Mouse (Mus musculus): ENCODE measurements around the gene Prkn. TPM values are rescaled to one million over a fixed set of nuclear protein-coding genes. Genes with fewer than 3 reads are reported as not detected.

The Prkn gene
- total RNA-seq, 1 experiment = 1.7 TPM

- H3K27ac ChIP-seq (ENCODE audit: insufficient read depth, low read depth, low read length, poor library complexity, severe bottlenecking) = no peak overlapping the region
- TF ChIP-seq CHD2 (IDR thresholded peaks at IDR 0.05; ENCODE audit: low read depth, low read length) (no peak), MAFK (IDR thresholded peaks at IDR 0.05; ENCODE audit: insufficient read depth, low read depth, low read length) (no peak), HCFC1 (IDR thresholded peaks at IDR 0.05; ENCODE audit: borderline replicate concordance, insufficient read depth, low read length) (no peak), ZC3H11A (IDR thresholded peaks at IDR 0.05; ENCODE audit: borderline replicate concordance, low read depth, low read length) (no peak), ZNF384 (IDR thresholded peaks at IDR 0.05; ENCODE audit: low read depth, low read length) (no peak)
- H3K36me3 ChIP-seq (ENCODE audit: control insufficient read depth, insufficient read depth, low read length, poor library complexity, severe bottlenecking) = no peaks in the 10 kb centered on the region
- H3K4me3 ChIP-seq (ENCODE audit: insufficient read depth in 1 of 2, low read depth in 1 of 2, low read length in 2 of 2, poor library complexity in 1 of 2, severe bottlenecking in 1 of 2) = no peak overlapping the region
- DNase-seq (ENCODE audit: low read depth, low spot score) = no peak
- in situ Hi-C loops (cut with MboI; ENCODE audit: low sequenced_read_pairs in 2 of 2, unreplicated experiment in 2 of 2) = no loop called here
- H3K9me3 ChIP-seq (ENCODE audit: control insufficient read depth, insufficient read depth, low read depth, low read length) = no peaks in the 10 kb centered on the region
- no peak overlapping the region for H3K9ac ChIP-seq (ENCODE audit: insufficient read depth, low read depth, low read length, poor library complexity, severe bottlenecking)
- H3K4me1 ChIP-seq (ENCODE audit: control insufficient read depth in 2 of 2, insufficient read depth in 2 of 2, low read length in 2 of 2, poor library complexity in 1 of 2) = no peaks in the 10 kb centered on the region
Measured at GRCm38 (mm10) chr17:11722478-11722877, 882.3 kb downstream of the Prkn start.

GRCm38 (mm10) chr17:11724135-11724534 lies 884.0 kb downstream of the Prkn start:
- Histone ChIP-seq H3K9ac (ENCODE audit: insufficient read depth, low read depth, low read length, poor library complexity, severe bottlenecking) (no peak overlapping the region), H3K27ac (ENCODE audit: insufficient read depth, low read depth, low read length, poor library complexity, severe bottlenecking) (no peak overlapping the region), H3K9me3 (ENCODE audit: control insufficient read depth, insufficient read depth, low read depth, low read length) (no peaks in the 10 kb centered on the region), H3K36me3 (ENCODE audit: control insufficient read depth, insufficient read depth, low read length, poor library complexity, severe bottlenecking) (no peaks in the 10 kb centered on the region), H3K4me1 (ENCODE audit: control insufficient read depth in 2 of 2, insufficient read depth in 2 of 2, low read length in 2 of 2, poor library complexity in 1 of 2) (no peaks in the 10 kb centered on the region), H3K4me3 (ENCODE audit: insufficient read depth in 1 of 2, low read depth in 1 of 2, low read length in 2 of 2, poor library complexity in 1 of 2, severe bottlenecking in 1 of 2) (no peak overlapping the region)
- TF ChIP-seq ZNF384 (IDR thresholded peaks at IDR 0.05; ENCODE audit: low read depth, low read length) (no peak), MAFK (IDR thresholded peaks at IDR 0.05; ENCODE audit: insufficient read depth, low read depth, low read length) (no peak), CHD2 (IDR thresholded peaks at IDR 0.05; ENCODE audit: low read depth, low read length) (no peak), ZC3H11A (IDR thresholded peaks at IDR 0.05; ENCODE audit: borderline replicate concordance, low read depth, low read length) (no peak), HCFC1 (IDR thresholded peaks at IDR 0.05; ENCODE audit: borderline replicate concordance, insufficient read depth, low read length) (no peak)
- no peak for DNase-seq (ENCODE audit: low read depth, low spot score)
- in situ Hi-C loops (cut with MboI; ENCODE audit: low sequenced_read_pairs in 2 of 2, unreplicated experiment in 2 of 2) = no loop called here

GRCm38 (mm10) chr17:11727101-11727500 lies 886.9 kb downstream of the Prkn start:
- H3K4me3 ChIP-seq (ENCODE audit: insufficient read depth in 1 of 2, low read depth in 1 of 2, low read length in 2 of 2, poor library complexity in 1 of 2, severe bottlenecking in 1 of 2) = no peak overlapping the region
- TF ChIP-seq HCFC1 (IDR thresholded peaks at IDR 0.05; ENCODE audit: borderline replicate concordance, insufficient read depth, low read length) (no peak), MAFK (IDR thresholded peaks at IDR 0.05; ENCODE audit: insufficient read depth, low read depth, low read length) (no peak), CHD2 (IDR thresholded peaks at IDR 0.05; ENCODE audit: low read depth, low read length) (no peak), ZNF384 (IDR thresholded peaks at IDR 0.05; ENCODE audit: low read depth, low read length) (no peak), ZC3H11A (IDR thresholded peaks at IDR 0.05; ENCODE audit: borderline replicate concordance, low read depth, low read length) (no peak)
- DNase-seq (ENCODE audit: low read depth, low spot score) = no peak
- no peak overlapping the region for H3K27ac ChIP-seq (ENCODE audit: insufficient read depth, low read depth, low read length, poor library complexity, severe bottlenecking)
- no peak overlapping the region for H3K9ac ChIP-seq (ENCODE audit: insufficient read depth, low read depth, low read length, poor library complexity, severe bottlenecking)
- H3K36me3 ChIP-seq (ENCODE audit: control insufficient read depth, insufficient read depth, low read length, poor library complexity, severe bottlenecking) = no peaks in the 10 kb centered on the region
- H3K4me1 ChIP-seq (ENCODE audit: control insufficient read depth in 2 of 2, insufficient read depth in 2 of 2, low read length in 2 of 2, poor library complexity in 1 of 2) = no peaks in the 10 kb centered on the region
- in situ Hi-C loops (cut with MboI; ENCODE audit: low sequenced_read_pairs in 2 of 2, unreplicated experiment in 2 of 2) = no loop called here
- no peaks in the 10 kb centered on the region for H3K9me3 ChIP-seq (ENCODE audit: control insufficient read depth, insufficient read depth, low read depth, low read length)

GRCm38 (mm10) chr17:11728294-11728693 lies 888.1 kb downstream of the Prkn start:
- H3K9ac ChIP-seq (ENCODE audit: insufficient read depth, low read depth, low read length, poor library complexity, severe bottlenecking) = no peak overlapping the region
- H3K36me3 ChIP-seq (ENCODE audit: control insufficient read depth, insufficient read depth, low read length, poor library complexity, severe bottlenecking) = no peaks in the 10 kb centered on the region
- H3K9me3 ChIP-seq (ENCODE audit: control insufficient read depth, insufficient read depth, low read depth, low read length) = no peaks in the 10 kb centered on the region
- no peak for DNase-seq (ENCODE audit: low read depth, low spot score)
- H3K27ac ChIP-seq (ENCODE audit: insufficient read depth, low read depth, low read length, poor library complexity, severe bottlenecking) = no peak overlapping the region
- TF ChIP-seq ZC3H11A (IDR thresholded peaks at IDR 0.05; ENCODE audit: borderline replicate concordance, low read depth, low read length) (no peak), CHD2 (IDR thresholded peaks at IDR 0.05; ENCODE audit: low read depth, low read length) (no peak), MAFK (IDR thresholded peaks at IDR 0.05; ENCODE audit: insufficient read depth, low read depth, low read length) (no peak), HCFC1 (IDR thresholded peaks at IDR 0.05; ENCODE audit: borderline replicate concordance, insufficient read depth, low read length) (no peak), ZNF384 (IDR thresholded peaks at IDR 0.05; ENCODE audit: low read depth, low read length) (no peak)
- H3K4me3 ChIP-seq (ENCODE audit: insufficient read depth in 1 of 2, low read depth in 1 of 2, low read length in 2 of 2, poor library complexity in 1 of 2, severe bottlenecking in 1 of 2) = no peak overlapping the region
- in situ Hi-C loops (cut with MboI; ENCODE audit: low sequenced_read_pairs in 2 of 2, unreplicated experiment in 2 of 2) = no loop called here
- no peaks in the 10 kb centered on the region for H3K4me1 ChIP-seq (ENCODE audit: control insufficient read depth in 2 of 2, insufficient read depth in 2 of 2, low read length in 2 of 2, poor library complexity in 1 of 2)
